Mouse (Mus musculus) thymus, adult 2 months (tissue): ENCODE results near the gene Hdac10.

Experiments used
- CTCF ChIP-seq: fragments of 200-500 bp; IDR thresholded peaks from 2 replicates; pipeline ENCODE4 v1.5.1; 2012; ENCODE audit warnings: mild to moderate bottlenecking, control low read depth, low read length, moderate library complexity, borderline replicate concordance; ENCODE audit not compliant: control insufficient read depth, poor library complexity, insufficient read depth; ENCODE audit errors: extremely low read depth
- POLR2A ChIP-seq: fragments of 200-500 bp; IDR thresholded peaks from 2 replicates; pipeline ENCODE4 v1.6.1; 2012; ENCODE audit warnings: mild to moderate bottlenecking, low read length, control low read depth, moderate library complexity; ENCODE audit not compliant: control insufficient read depth, poor library complexity, insufficient read depth; ENCODE audit errors: extremely low read depth

DNA sequence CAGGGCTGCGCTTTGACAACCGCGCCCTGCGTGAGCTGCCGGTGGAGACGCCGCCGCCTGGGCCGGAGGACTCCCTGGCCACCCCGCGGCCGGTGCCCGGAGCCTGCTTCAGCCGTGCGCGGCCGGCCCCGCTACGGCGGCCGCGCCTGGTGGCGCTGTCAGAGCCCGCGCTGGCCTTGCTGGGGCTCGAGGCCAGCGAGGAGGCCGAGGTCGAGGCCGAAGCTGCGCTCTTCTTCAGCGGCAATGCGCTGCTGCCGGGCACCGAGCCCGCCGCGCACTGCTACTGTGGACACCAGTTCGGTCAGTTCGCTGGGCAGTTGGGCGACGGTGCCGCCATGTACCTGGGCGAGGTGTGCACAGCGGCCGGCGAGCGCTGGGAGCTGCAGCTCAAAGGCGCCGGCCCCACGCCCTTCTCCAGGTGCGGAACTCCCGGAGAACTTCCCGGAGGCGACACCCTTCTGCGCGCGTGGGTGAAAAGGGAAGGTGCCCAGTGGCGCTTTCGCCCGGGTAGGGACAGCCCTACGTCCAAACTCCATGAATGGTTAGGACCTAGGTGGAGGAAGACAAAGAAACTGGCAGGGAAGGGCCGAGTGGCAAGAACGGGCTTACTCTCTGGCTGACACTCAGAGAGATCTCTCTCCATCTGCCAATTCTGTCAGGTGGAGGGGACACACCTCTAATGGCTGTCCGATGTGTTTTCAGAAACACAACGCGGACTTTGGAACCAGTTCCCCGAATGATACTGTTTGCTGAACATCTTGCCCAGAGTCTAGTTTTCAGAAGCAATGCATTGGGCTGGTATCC lies 39.0 kb downstream of the Hdac10 start:
- TF ChIP-seq CTCF (no peak), POLR2A (no peak)
